Mouse (Mus musculus) left cerebral cortex, postnatal 10 days (tissue): ENCODE measurements at regions not wholly inside any gene's neighbourhood (a gene's known extent, or its start where the extent isn't known, plus 50 kb on each side); places are given as distances from the start of the nearest gene placed in this dataset.
A peak's percentile ranks its signal among the peaks of the same experiment; 100 is the strongest.

ENCODE experiments used
- DNase-seq, 2 experiments: peaks; one replicate each; pipeline ENCODE4 v3.0.0; 2021 to 2022; ENCODE audit warnings: low spot score in 2 of 2, mixed read lengths in 1 of 2; ENCODE audit errors: extremely low spot score in 1 of 2
- intact Hi-C: fragments of 180-260 bp; cut with DNase I; formaldehyde crosslinking; loops from one replicate; pipeline ENCODE4 v1.15.1; 2025

DNA sequence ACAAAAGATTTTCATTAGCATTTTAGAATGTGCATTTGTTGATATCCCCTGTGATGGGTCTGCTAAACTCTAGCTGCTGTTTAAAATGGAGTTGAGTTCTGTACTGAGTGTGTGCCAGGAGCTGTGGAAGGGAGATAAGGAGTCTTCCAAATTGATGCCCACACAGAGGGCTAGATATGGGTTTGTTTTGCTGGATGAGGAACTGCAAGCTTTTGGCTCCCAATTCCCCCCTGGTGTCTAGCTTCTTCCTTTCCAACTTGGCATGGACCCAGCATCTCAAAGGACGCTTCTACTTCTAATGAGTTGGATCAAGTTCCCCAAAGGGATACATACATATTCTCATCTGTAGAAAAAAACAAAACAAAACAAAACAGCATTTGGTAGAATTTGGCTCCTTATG is 577.0 kb upstream of the Large1 start:
- intact Hi-C loops, result no loop called here
- DNase-seq, result peak in 1 of 2 experiments; percentile 19

GRCm38 (mm10) chr8:73925515-73926241 is 572.3 kb upstream of the Large1 start:
- intact Hi-C loops, result no loop called here
- no peak for DNase-seq

GRCm38 (mm10) chr8:73923181-73923580 is 569.8 kb upstream of the Large1 start:
- intact Hi-C loops, result no loop called here
- peak in 1 of 2 experiments; percentile 21 for DNase-seq

DNA sequence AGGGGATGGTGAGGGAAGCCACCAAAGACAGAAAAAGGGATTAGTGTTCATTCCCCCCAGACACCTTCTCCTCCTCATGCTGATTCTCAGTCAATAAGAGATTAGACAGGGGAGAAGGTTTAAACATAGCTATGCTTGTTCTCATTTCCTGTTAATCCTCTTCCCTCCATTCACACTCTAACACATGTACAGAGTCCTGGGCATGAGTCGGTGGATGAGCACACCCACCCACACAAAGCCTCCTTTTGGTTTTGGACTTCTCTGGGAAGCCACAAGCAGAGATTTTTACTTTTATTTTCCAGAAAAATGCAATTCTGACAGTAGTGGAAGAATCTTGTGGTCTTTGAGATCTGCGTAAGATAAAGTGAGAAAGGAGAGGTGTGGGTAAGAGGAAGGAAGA is 567.8 kb upstream of the Large1 start:
- no peak for DNase-seq
- intact Hi-C loops, result no loop called here

DNA sequence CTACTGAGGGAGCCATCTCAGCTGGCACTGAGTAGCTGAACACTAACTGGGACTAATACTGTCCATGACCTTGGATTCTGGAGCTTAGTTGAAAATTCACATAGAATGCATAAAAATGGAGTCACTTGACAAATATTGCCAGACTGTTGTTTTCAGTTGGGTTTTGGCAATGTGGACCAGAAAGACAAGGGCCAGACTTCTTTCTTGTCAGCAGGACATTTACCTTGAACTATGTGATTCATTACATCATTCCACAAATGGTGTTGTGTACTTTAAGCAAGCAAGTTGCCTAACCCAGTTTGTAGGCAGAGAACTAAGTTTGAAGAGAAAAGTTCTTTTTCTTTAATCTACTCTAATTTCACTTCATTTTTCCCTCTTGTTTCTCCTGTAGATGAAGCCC is 567.2 kb upstream of the Large1 start:
- no peak for DNase-seq
- intact Hi-C loops, result no loop called here

DNA sequence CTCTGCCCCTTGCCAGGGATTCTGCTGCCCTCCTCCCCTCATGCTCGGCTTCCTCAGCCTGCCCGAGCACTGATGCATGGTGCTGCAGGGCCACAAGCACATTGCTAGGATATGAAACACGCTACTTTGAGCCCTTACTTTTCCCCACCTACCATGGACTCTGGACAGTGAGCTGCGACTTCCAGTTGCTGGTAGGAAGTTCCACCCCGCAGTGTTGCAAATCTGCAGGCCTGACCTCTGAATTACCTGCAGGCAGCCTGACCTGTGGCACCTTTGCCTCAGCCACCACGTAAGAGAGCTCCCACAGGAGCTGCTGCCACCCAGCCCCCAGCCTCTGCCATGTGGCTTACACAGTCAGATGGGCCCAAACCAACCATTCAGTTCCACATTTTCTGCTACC is 551.7 kb upstream of the Large1 start:
- intact Hi-C loops, result no loop called here
- DNase-seq, result no peak

DNA sequence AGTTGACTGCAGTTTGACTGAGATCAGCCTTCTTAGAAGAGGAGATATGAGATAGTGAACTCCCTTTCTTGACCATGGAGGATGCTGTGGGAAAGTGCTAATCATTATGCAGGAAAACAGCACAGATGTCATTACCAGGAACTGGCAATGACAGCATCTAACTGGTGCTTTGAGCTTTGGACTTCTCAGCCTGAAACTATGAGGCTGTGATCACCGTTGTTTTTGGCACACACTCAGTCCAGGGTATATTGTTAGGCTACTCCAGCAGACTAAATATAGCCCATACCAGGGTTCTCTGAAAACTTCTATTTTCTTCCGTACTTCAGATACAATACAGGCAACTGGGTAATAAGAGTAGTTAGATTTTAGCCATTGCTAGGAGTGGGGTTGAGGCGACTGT is 550.5 kb upstream of the Large1 start:
- intact Hi-C loops, result no loop called here
- DNase-seq, result no peak

DNA sequence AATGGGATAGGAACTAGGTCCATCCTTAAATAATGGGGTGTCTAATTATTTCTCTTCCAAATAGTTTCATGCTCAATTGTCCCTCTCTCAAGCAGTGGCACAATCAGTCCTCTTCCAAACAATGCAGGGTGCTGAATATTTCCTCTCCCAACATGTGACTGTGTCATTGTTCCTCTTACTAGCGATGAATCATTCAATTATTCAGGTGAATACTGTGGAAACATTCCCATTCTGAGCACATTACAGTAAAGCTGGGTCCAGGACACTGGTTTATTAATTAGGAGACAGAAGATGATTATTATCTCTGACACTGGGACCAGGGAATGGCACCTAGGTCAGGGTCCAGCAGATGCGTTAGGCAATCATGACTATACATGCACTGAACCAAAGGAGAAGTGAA is 532.6 kb upstream of the Large1 start:
- no peak for DNase-seq
- intact Hi-C loops, result no loop called here

- intact Hi-C loops, result no loop called here
- DNase-seq, result peak in 1 of 2 experiments; percentile 54
These were observed 528.3 kb upstream of the Large1 start for GRCm38 (mm10) chr8:73881606-73882005.
